Mouse (Mus musculus) gastrocnemius, postnatal 14 days (tissue): ENCODE results near the gene Dynlt1c. TPM values are rescaled to one million over a fixed set of nuclear protein-coding genes. Genes with fewer than 3 reads are reported as not detected.
"Not testable (repeated sequence)": the region's sequence is repeated elsewhere in the genome, so short reads cannot be mapped to it uniquely, and the experiment has no call there.

ENCODE experiments used
- DNase-seq: peaks from one replicate; pipeline ENCODE4 v3.0.0; 2021; ENCODE audit warnings: mixed read lengths
- intact Hi-C: fragments of 180-260 bp; cut with DNase I; formaldehyde crosslinking; loops from one replicate; pipeline ENCODE4 v1.15.1; 2025; ENCODE audit warnings: low total_unique reads
- long read RNA-seq, 2 experiments: library from polyadenylated mRNA; stranded (forward); transcript quantifications; one replicate each; pipeline ENCODE4 v2.0.0; 2021
- total RNA-seq, 2 experiments: library from RNA; stranded (reverse); gene quantifications; 2 replicates each; pipeline ENCODE4 v1.2.3; 2021

Gene Dynlt1c
- 1 to 10 TPM; 1.9 to 3.1 TPM for total RNA-seq
- long read RNA-seq, experiment 1, transcript Dynlt1c-201 (5 exons, 2,589 nt): major isoform, 48 of 61 reads
- long read RNA-seq, experiment 1, partial matches to known transcripts: 0 of 61 reads
- long read RNA-seq, experiment 1, other reads (novel, unspliced or antisense): 12 of 61 reads
- long read RNA-seq, experiment 2, transcript Dynlt1c-201 (5 exons, 2,589 nt): major isoform, 55 of 72 reads
- long read RNA-seq, experiment 2, partial matches to known transcripts: 14 of 72 reads
- long read RNA-seq, experiment 2, other reads (novel, unspliced or antisense): 3 of 72 reads

DNA sequence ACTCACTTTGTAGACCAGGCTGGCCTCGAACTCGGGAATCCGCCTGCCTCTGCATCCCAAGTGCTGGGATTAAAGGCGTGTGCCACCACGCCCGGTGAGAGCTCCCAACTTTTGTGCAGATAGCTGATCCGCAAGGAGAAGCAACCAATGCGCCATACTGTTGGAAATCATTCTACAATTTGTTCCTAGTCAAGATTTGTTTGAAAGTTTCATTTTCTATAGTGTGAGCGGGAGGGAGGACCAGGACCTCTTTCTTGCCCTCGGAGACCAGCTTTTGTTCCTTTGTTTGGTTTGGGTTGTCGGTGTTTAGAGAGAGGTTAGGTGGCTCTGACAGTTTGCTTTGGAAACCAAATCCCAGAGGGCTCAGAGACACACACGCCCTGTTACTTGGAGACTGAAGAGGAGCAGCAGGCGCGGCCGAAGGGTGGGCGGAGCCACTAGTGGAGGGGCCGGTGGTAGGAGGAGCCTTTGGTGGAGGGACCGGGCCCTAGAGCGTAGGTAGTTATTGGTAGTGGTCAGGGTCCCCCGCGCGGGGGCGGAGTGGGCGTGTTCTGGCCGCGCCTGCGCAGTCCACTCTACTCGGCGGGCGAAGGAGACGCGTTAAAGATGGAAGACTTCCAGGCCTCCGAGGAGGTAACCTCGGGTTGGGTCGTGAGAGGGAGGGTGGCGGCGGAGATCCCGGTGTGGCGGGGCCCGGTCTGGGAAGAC, at the start of gene Dynlt1c:
Gene Dynlt1c (plus strand): TSS at position 468 of the 708 bp plus-strand sequence.
- peak; percentile 82 for DNase-seq
- intact Hi-C loops: not testable (repeated sequence)

DNA sequence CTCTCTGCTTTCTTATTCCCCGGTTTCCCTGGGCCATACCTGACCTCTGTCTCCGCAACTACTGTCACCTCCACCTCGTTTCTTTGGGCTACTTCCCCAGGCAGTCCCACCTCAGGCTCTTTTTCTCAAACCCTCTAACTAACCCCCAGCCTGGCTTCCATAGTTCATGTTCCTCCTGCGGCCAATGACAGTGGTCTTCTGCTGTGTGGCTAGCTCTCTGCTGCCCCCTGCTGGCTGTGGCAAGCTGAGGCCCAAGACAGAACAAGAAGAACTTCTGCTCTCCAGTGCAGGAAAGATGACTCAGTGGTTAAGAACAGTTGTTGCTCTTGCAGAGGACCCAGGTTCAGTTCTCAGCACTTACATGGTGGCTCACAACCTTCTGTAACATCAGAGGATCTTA, 47.7 kb upstream of the Dynlt1c start:
- DNase-seq, intact Hi-C loops: not testable (repeated sequence)

DNA sequence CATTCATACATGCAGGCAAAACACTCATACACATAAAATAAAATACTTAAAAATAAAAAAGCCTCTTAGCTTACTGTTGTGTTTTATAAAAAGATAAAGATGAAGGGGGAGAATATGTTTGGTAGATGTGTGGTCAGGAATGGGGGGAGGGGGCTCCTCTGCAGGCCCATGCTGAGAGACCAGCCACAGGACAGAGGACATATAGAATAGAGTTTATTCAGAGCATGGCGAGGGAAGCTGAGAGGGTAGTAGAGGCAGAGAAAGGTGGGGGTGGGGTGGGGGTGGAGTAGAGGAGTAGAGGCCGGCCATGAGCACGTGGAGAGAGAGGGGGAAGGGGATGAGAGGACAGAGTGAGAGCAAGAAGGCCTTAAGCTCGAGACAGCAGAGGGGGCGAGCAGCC, 47.2 kb upstream of the Dynlt1c start:
- intact Hi-C loops, DNase-seq: not testable (repeated sequence)

DNA sequence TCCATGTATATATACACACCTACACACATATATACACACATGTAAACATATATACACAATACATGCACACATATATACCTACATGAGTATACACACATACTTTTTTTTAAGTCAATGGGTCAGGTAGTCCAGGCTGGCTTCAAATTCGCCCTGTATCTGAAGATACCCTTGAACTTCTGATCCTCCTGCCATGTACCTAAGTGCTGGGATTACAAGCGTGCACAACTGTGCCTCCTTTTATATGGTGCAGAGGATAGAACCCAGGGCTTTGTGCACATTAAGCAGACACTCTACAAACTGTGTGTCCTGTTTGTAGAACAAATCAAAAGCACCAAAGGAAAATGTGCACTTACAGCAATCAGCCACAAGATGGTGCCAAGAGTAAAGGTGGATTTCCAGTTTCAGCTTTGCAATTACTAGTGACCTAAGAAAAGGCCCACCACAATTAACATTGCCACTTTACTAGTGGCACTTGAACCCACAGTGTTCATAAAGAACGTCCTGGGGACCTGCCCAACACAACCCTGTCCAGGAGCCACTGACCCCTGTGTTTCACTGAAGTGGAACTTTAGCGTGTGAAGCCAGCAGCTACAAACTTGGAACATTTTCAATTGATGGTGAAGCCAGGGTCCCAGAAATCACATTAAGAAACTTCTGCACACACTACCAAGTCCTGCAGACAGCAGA, 41.9 kb upstream of the Dynlt1c start:
- not testable (repeated sequence) for DNase-seq

DNA sequence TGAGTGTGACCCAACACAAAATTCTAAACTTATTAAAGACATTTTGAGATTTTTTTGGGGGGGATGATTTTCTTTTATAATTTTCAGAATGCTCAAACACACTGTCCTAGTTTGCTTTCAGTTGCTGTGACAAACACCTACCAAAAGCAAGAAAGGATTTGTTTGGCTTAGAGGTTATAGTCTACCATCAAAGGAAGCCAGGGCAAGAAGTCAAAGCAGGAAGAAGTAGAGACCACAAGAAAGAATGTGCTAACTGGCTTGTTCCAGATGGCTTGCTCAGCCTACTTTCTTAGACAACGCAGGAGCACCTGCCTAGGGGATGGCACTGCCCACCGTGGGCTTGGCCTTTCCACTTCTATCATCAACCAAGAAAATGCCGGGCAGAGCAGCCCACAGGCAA, 36.6 kb upstream of the Dynlt1c start:
- intact Hi-C loops, DNase-seq: not testable (repeated sequence)

More for the DNA sequence above, 41.9 kb upstream of the Dynlt1c start:
- intact Hi-C loops: not testable (repeated sequence)

DNA sequence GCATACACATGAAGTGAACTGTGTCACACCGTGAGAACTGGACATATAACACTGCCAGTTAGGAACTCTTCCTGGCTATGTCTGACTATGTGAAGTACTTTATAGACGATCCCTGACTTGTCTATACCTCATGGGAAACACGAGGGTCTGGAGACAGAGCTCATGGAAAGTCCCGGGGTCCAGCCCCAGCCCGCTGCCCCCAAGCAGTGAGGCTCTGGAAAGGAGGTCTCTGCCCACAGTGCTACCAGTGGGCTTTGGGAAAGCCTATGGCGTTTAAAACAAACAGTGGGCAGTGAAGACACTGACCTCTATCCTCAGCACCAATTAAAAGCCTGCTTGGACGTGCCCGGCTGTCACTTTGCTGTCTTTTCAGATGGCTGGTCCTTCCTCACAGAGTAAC, 33.6 kb upstream of the Dynlt1c start:
- intact Hi-C loops, DNase-seq: not testable (repeated sequence)

DNA sequence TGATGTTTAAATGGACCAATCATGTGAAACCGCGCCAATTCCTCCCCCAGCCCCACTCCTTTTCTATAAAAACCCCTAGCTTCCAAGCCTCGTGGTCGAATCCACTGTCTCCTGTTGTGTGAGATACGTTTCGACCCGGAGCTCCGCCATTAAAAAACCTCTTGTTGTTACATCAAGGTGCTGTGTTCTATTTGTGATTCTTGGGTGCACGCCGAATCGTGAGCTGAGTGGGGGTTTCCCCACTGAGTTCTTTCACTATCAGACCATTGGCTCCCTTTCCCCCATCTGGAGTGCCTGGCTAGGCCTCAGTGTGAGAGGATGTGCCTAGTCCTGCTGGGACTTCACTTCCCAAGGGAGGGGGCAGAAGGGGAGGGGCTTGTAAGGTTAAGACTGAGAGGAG, 30.2 kb upstream of the Dynlt1c start:
- DNase-seq, intact Hi-C loops: not testable (repeated sequence)

DNA sequence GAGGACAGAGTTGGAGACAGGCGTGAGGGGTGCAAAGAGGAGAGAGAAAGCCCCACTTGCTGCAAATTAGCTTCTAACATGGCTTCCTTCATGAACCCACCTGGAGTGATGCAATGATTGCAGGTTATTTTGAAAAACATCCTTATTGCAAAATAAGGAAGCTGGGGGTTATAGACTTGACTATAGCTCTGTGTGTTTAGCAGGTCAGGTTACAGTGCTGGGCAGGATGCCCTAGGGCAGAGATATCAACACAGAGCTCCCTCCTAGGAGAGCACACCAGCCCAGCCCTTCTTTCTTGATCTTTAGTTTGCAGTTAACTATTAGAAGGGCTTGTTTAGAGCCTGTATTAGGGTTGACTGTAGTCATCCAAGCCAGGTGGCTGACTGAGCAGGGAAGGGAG, 29.3 kb upstream of the Dynlt1c start:
- intact Hi-C loops, DNase-seq: not testable (repeated sequence)

DNA sequence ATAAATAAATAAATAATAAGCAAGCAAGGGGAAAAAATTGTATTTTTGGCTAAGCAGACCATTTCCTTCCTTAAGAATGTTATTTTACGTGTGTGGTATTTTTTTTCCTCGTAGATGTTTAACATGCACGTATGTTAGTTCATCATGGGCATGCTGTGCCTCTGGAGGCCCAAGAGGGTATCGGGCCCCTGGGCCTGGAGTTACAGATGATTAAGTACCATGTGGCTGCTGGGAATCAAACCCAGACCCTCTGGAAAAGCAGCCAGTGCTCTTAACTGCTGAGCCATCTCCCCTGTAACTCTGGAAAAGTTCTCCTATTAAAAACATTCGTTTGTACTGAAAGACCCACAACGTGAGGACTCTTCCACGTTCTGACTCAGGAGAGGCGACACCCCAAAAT, 26.1 kb upstream of the Dynlt1c start:
- DNase-seq, intact Hi-C loops: not testable (repeated sequence)

DNA sequence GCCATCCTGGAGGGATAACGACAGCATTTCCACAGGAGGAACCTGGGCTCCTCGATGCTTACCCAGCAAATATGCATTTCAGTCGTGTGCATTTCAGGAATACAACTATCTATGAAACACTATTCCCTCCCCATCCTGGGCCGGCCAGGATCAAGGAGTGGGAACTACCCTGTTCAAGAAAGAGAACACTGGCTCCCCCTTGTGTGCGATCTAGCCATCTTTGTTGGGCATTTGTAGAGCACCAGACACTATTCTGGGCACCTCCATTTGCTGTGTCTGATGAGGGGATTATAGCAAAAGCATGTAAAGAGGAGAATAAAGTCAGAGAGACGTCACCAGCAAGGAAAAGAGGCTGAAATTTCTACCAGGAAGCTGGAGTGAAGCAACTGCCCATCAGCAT, 12.8 kb upstream of the Dynlt1c start:
- DNase-seq, intact Hi-C loops: not testable (repeated sequence)

DNA sequence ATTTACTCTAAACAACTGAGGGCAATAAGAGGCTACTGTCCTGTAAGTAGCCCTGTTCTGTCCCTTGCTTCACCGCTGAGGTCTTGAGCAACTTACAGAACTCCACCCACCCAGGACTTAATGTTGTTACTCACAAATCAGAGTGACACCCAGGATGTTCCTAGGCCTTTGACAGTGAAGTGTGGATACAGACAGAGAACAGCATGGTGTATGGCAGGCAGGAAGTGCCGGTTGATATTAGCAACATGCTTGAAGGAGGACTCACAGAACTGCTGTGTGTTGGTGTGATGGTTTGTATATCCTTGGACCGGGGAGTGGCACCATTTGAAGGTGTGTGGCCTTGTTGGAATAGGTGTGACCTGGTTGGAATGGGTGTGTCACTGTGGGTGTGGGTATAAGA, 9.4 kb upstream of the Dynlt1c start:
- DNase-seq, intact Hi-C loops: not testable (repeated sequence)

DNA sequence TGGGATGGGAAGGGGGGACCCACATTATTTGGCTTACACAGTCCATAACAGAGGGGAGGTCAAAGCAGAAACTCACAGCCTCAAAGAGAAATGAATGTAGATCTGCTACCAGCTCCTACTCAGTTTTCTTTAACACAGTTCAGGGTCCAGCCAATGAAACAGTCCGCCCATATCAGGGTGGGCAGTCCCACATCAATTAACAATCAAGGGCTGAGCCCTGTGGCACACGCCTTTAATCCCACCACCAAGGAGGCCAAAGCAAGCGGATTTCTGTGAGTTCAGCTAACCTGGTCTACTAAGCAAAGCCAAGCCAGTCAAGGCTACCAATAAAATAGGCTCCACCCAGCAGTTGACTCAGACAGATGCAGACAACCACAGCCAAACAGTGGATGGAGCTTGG, 7.6 kb upstream of the Dynlt1c start:
- intact Hi-C loops, DNase-seq: not testable (repeated sequence)

DNA sequence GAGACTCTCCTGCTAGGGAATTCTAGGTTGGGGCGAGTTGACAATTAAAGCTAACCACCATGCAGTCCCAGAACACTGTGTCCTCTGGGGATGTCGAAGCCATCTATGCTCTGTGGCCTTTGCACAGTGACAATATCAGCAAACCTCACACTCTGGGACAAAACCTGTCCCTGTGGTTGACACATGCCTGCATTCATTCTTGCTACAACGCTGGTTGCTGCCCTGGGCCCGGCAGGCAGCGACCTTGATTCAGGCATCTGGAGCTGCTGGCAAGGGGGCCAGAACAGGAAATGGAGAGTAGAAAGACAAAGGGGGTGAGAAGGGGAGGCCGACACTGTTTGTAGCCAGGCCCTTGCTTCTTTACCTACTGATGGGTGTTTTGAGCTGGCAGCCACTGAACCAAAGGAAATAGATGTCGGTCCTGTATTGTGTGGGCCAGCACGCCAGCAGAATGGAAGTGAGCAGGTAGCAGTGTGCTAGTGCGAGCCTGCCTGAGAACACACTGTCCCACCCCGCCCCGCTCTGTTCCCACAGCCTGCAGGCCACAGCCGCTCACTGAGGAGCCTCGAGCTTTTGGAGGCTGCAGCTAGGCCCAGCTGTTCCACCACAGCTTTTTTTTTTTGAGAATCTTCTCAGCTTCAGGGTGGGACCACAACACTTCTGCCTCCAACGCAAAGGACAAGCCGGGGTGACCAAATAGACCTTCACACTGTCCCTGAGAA, 5.5 kb upstream of the Dynlt1c start:
- intact Hi-C loops: not testable (repeated sequence)
- peak; percentile 24 for DNase-seq

DNA sequence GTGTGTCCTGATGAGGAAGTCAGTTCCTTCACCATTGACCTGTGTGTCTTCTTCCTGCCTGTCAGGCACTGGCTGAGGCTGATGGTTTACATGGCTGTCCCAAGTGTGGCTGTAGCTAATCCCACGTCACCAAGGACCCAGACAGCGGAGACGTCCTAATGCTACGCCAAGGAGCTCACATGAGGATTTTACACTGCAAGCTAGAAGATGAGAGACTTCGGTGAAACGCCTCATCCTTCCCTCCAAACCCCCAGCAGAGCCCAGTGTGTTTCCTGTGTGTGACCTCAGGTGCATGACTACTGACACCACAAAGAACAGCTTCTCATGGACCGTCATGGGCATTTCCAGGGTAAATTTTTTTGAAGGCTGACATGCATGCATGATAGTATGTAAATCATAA, 3.1 kb upstream of the Dynlt1c start:
- DNase-seq, intact Hi-C loops: not testable (repeated sequence)

DNA sequence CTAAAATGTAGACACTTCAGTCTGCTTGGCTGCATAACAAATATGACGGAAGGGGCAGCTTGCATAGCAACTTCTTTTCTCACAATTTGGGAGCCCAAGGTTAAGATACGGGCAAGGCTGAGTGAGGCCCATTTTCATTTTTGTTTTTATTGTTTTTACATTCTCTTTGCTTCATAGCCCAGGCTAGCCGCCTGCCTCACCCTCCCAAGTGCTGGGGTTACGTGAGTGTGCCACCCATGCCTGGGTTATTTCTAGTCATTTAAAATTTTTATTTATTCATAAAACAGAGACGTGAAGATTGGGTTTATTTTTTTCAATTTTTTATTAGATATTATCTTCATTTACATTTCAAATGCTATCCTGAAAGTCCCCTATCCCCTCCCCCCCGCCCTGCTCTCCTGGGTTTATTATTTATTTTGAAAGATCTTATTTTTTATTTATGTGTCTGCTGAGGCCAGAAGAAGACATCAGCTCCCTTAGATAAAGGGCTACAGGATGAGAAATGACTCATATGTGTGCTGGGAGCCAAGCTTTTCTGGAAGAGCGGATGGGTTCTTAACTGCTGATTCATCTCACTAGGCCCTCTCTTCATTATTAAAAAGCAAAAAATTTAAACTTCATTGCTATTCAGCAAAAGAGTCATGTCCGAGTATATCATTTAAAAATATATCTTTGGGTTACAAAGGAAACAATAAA, 1.1 kb upstream of the Dynlt1c start:
- intact Hi-C loops: not testable (repeated sequence)
- peak; percentile 65 for DNase-seq

DNA sequence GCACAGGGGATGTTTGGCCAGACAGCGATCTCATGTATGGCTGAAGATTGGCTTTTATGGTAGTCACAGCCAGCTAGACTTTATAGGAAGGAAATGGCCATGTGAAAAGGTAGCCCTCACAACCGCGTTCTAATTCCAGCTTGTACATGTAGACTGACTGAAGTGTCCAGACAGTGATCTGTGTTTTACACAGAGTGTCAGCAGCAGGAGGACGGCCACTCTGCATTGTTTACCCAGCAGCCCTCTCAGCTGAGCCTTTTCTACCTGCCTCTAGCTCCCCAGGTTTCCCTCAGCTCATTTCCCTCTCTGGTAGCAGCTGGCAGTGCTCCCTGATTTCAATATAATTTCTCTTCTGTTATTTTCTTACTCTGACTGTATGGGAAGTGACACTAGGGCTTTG, 734 bp downstream of the Dynlt1c start:
- intact Hi-C loops, DNase-seq: not testable (repeated sequence)

DNA sequence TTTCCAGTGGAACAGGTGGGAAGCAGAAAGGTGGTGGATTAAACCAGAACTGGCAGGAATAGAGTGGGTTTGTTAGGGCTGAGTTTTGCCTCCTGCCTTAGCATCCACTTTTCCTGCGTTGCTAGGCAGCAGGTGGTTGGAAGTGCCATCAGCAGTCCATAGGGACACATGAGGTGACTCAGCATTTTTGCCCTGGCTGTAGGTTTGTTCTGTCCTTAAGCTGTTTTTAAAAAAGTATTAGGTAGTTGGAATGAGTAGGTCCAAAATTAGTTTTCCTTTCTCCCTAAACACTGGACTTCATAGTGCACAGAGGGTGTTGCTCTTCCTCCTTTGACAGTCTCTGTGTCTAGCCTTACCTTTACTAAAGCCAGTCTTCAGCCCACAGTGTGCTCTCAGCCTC, 3.9 kb downstream of the Dynlt1c start:
- intact Hi-C loops: not testable (repeated sequence)

DNA sequence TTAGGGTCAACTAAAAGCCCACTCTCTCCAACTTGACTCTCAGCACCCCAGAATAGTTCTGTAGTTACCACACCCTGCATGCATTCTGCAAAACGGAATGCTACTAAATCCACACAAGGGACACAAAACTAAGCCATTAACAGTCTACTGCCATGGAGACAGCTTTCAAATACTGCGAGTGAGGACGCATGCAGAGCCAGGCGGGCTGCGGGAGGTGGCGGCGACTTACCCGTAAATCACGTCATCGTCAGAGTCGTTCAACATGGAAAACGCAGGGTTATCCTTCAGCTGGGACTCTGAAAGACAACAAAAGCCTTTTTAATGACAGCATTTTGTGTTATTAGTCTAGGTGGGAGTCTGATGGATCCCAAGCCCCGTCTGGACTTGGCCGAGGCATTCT, 12.1 kb downstream of the Dynlt1c start:
- intact Hi-C loops, DNase-seq: not testable (repeated sequence)

More for the DNA sequence above, 3.9 kb downstream of the Dynlt1c start:
- DNase-seq: not testable (repeated sequence)

DNA sequence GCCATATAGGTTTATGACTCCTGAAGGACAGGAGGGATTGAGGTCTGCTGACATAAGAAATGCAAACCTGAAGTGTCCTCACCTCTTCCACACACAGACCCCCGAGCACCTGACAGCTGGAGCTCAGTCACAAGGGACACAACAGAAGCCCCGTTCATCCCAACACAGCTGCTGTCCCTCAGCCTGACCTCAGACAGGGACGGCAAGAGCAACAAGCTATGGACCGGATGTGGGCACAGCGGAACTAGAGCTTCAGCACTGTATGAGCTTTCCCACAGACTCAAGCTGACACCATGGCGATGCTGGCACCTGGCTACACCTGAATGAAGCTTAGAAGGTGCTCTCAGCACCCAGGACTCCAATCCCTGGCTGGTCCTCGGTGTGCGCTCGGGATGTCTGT, 12.8 kb downstream of the Dynlt1c start:
- intact Hi-C loops, DNase-seq: not testable (repeated sequence)
